Mouse (Mus musculus): ENCODE measurements around the gene Emsy. TPM values are rescaled to one million over a fixed set of nuclear protein-coding genes. Genes with fewer than 3 reads are reported as not detected.

The Emsy gene
- total and polyA plus RNA-seq, 2 experiments from 2014 or later, result 26.8 to 52.4 TPM

GRCm38 (mm10) chr7:98572223-98572868 is 84.2 kb downstream of the Emsy start:
- Histone ChIP-seq H3K9ac (no peak overlapping the region), H3K4me2 (ENCODE audit: low read depth) (no peak overlapping the region), H3K27me3 (ENCODE audit: insufficient read depth, low read length) (no peaks in the 10 kb centered on the region), H3K4me1 (ENCODE audit: insufficient read depth) (no peaks in the 10 kb centered on the region), H3K4me3 (ENCODE audit: low read depth, low read length) (no peak overlapping the region), H3K27ac (ENCODE audit: low read depth, low read length) (no peak overlapping the region), H3K36me3 (ENCODE audit: insufficient read depth) (no peaks in the 10 kb centered on the region), H3K9me3 (ENCODE audit: low read length) (no peaks in the 10 kb centered on the region)
- ATAC-seq (no peak), DNase-seq (no peak)
- no peak for TF ChIP-seq CTCF (IDR thresholded peaks at IDR 0.05; ENCODE audit: low read depth)
- 59% methylated on average over 10 of the region's 10 CpGs for WGBS

- Histone ChIP-seq H3K4me3 (ENCODE audit: low read depth, low read length) (no peak overlapping the region), H3K9ac (no peak overlapping the region), H3K27ac (ENCODE audit: low read depth, low read length) (no peak overlapping the region), H3K4me1 (ENCODE audit: insufficient read depth) (no peaks in the 10 kb centered on the region), H3K27me3 (ENCODE audit: insufficient read depth, low read length) (no peaks in the 10 kb centered on the region), H3K36me3 (ENCODE audit: insufficient read depth) (no peaks in the 10 kb centered on the region), H3K9me3 (ENCODE audit: low read length) (no peaks in the 10 kb centered on the region), H3K4me2 (ENCODE audit: low read depth) (no peak overlapping the region)
- WGBS, result 74% methylated on average over 8 of the region's 8 CpGs
- no peak for TF ChIP-seq CTCF (IDR thresholded peaks at IDR 0.05; ENCODE audit: low read depth)
- ATAC-seq (no peak), DNase-seq (no peak)
Observed at GRCm38 (mm10) chr7:98570824-98571505, 85.6 kb downstream of the Emsy start.

GRCm38 (mm10) chr7:98567056-98567455 is 89.5 kb downstream of the Emsy start:
- H3K4me1 ChIP-seq (ENCODE audit: insufficient read depth), result no peaks in the 10 kb centered on the region
- no peaks in the 10 kb centered on the region for H3K9me3 ChIP-seq (ENCODE audit: low read length)
- H3K4me3 ChIP-seq (ENCODE audit: low read depth, low read length), result no peak overlapping the region
- DNase-seq (no peak), ATAC-seq (no peak)
- WGBS, result 57% methylated on average over 5 of the region's 5 CpGs
- no peak overlapping the region for H3K27ac ChIP-seq (ENCODE audit: low read depth, low read length)
- no peak overlapping the region for H3K4me2 ChIP-seq (ENCODE audit: low read depth)
- no peak for TF ChIP-seq CTCF (IDR thresholded peaks at IDR 0.05; ENCODE audit: low read depth)
- no peak overlapping the region for H3K9ac ChIP-seq
- no peaks in the 10 kb centered on the region for H3K36me3 ChIP-seq (ENCODE audit: insufficient read depth)
- H3K27me3 ChIP-seq (ENCODE audit: insufficient read depth, low read length), result no peaks in the 10 kb centered on the region

- H3K36me3 ChIP-seq (ENCODE audit: insufficient read depth), result no peaks in the 10 kb centered on the region
- H3K4me1 ChIP-seq (ENCODE audit: insufficient read depth), result no peaks in the 10 kb centered on the region
- ATAC-seq, result no peak
- H3K4me3 ChIP-seq (ENCODE audit: low read depth, low read length), result no peak overlapping the region
- no peak for TF ChIP-seq CTCF (IDR thresholded peaks at IDR 0.05; ENCODE audit: low read depth)
- no peaks in the 10 kb centered on the region for H3K9me3 ChIP-seq (ENCODE audit: low read length)
- no peak overlapping the region for H3K9ac ChIP-seq
- no peaks in the 10 kb centered on the region for H3K27me3 ChIP-seq (ENCODE audit: insufficient read depth, low read length)
- WGBS, result 82% methylated on average over 9 of the region's 9 CpGs
- no peak overlapping the region for H3K27ac ChIP-seq (ENCODE audit: low read depth, low read length)
- no peak for DNase-seq
- H3K4me2 ChIP-seq (ENCODE audit: low read depth), result no peak overlapping the region
Observed at GRCm38 (mm10) chr7:98564607-98565364, 91.8 kb downstream of the Emsy start.

- ATAC-seq, result no peak
- Histone ChIP-seq H3K27me3 (ENCODE audit: insufficient read depth, low read length) (no peaks in the 10 kb centered on the region), H3K9ac (no peak overlapping the region), H3K27ac (ENCODE audit: low read depth, low read length) (no peak overlapping the region), H3K4me2 (ENCODE audit: low read depth) (no peak overlapping the region), H3K4me1 (ENCODE audit: insufficient read depth) (no peaks in the 10 kb centered on the region), H3K9me3 (ENCODE audit: low read length) (no peaks in the 10 kb centered on the region), H3K4me3 (ENCODE audit: low read depth, low read length) (no peak overlapping the region), H3K36me3 (ENCODE audit: insufficient read depth) (no peaks in the 10 kb centered on the region)
- TF ChIP-seq CTCF (IDR thresholded peaks at IDR 0.05; ENCODE audit: low read depth), result no peak
- DNase-seq, result no peak
- 90% methylated on average over 6 of the region's 6 CpGs for WGBS
Observed at GRCm38 (mm10) chr7:98563991-98564390, 92.6 kb downstream of the Emsy start.

- no peak overlapping the region for H3K9ac ChIP-seq
- no peak overlapping the region for H3K4me3 ChIP-seq (ENCODE audit: low read depth, low read length)
- 82% methylated on average over 5 of the region's 5 CpGs for WGBS
- TF ChIP-seq CTCF (IDR thresholded peaks at IDR 0.05; ENCODE audit: low read depth), result no peak
- H3K36me3 ChIP-seq (ENCODE audit: insufficient read depth), result no peaks in the 10 kb centered on the region
- H3K27ac ChIP-seq (ENCODE audit: low read depth, low read length), result no peak overlapping the region
- no peak for ATAC-seq
- H3K9me3 ChIP-seq (ENCODE audit: low read length), result no peaks in the 10 kb centered on the region
- no peaks in the 10 kb centered on the region for H3K27me3 ChIP-seq (ENCODE audit: insufficient read depth, low read length)
- H3K4me1 ChIP-seq (ENCODE audit: insufficient read depth), result no peaks in the 10 kb centered on the region
- DNase-seq, result no peak
- H3K4me2 ChIP-seq (ENCODE audit: low read depth), result no peak overlapping the region
Observed at GRCm38 (mm10) chr7:98562966-98563365, 93.6 kb downstream of the Emsy start.

GRCm38 (mm10) chr7:98562186-98562585 is 94.4 kb downstream of the Emsy start:
- Histone ChIP-seq H3K4me3 (ENCODE audit: low read depth, low read length) (no peak overlapping the region), H3K27me3 (ENCODE audit: insufficient read depth, low read length) (no peaks in the 10 kb centered on the region), H3K4me2 (ENCODE audit: low read depth) (no peak overlapping the region), H3K4me1 (ENCODE audit: insufficient read depth) (no peaks in the 10 kb centered on the region), H3K27ac (ENCODE audit: low read depth, low read length) (no peak overlapping the region), H3K9ac (no peak overlapping the region), H3K36me3 (ENCODE audit: insufficient read depth) (no peaks in the 10 kb centered on the region), H3K9me3 (ENCODE audit: low read length) (no peaks in the 10 kb centered on the region)
- DNase-seq (no peak), ATAC-seq (no peak)
- no peak for TF ChIP-seq CTCF (IDR thresholded peaks at IDR 0.05; ENCODE audit: low read depth)
- WGBS, result 90% methylated on average over 8 of the region's 8 CpGs

Measured in forebrain, postnatal 0 days (tissue).